Mouse (Mus musculus): ENCODE data around the gene Myzap.

DNA sequence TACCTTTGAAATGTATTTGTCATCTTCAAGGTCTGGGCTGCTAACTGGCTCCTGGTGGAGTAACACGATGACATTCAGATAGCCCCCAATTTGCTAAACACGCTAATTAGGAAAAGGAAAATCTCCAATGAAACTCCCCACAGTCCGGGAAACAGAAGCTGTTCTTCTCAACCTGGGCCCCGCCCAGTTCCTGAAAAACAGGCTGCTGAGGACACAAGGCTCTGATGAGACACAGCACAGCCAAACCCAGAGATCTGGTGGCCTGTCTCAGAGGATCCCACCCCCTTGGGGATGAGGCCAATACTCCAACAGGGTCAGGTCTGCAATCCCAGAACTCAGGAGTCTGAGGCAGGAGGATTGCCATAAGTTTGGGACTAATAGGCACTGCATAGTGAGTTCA, 25.4 kb downstream of the Myzap start:
- no peak for TF ChIP-seq POLR2A (IDR thresholded peaks at IDR 0.05; ENCODE audit: insufficient read length, low read depth)
- TF ChIP-seq MYOG (IDR thresholded peaks at IDR 0.05; ENCODE audit: control insufficient read depth in 1 of 3, insufficient read depth in 1 of 3, insufficient read length in 2 of 3, low read depth in 2 of 3) = no peak
- no peak for TF ChIP-seq USF1 (IDR thresholded peaks at IDR 0.05; ENCODE audit: low read depth)
- TF ChIP-seq REST (IDR thresholded peaks at IDR 0.05; ENCODE audit: insufficient read depth, insufficient read length) = no peak
- TF ChIP-seq E2F4 (IDR thresholded peaks at IDR 0.05; ENCODE audit: insufficient read depth) = no peak
- no peak for TF ChIP-seq MAX (IDR thresholded peaks at IDR 0.05; ENCODE audit: low read depth)
- TF ChIP-seq TCF12 (IDR thresholded peaks at IDR 0.05; ENCODE audit: insufficient read depth, poor library complexity, severe bottlenecking) = no peak
- TF ChIP-seq SRF (IDR thresholded peaks at IDR 0.05; ENCODE audit: control insufficient read depth, insufficient read length, low read depth) = no peak
- no peak for TF ChIP-seq TCF3 (IDR thresholded peaks at IDR 0.05; ENCODE audit: insufficient read length, low read depth)
- no peak for TF ChIP-seq MYOD1 (IDR thresholded peaks at IDR 0.05; ENCODE audit: control insufficient read depth in 1 of 3, insufficient read length in 2 of 3, low read depth in 2 of 3)
- TF ChIP-seq POLR2AphosphoS2 (IDR thresholded peaks at IDR 0.05; ENCODE audit: insufficient read length, low read depth) = no peak
- TF ChIP-seq CEBPB (IDR thresholded peaks at IDR 0.05; ENCODE audit: insufficient read depth, poor library complexity, severe bottlenecking) = no peak

Data from myocyte (in vitro differentiated cells).